Mouse (Mus musculus) gastrocnemius, adult 2 months (tissue): ENCODE data around the gene Dab1. TPM values are rescaled to one million over a fixed set of nuclear protein-coding genes. Genes with fewer than 3 reads are reported as not detected.

Experiments
- DNase-seq: peaks from one replicate; pipeline ENCODE4 v3.0.0; 2022
- H3K27ac ChIP-seq: fragments of 200-600 bp; 2 replicates; pipeline ENCODE4 v1.8.1; 2022; ENCODE audit warnings: mild to moderate bottlenecking
- H3K4me3 ChIP-seq: fragments of 200-600 bp; 2 replicates; pipeline ENCODE4 v1.8.1; 2022; ENCODE audit warnings: mild to moderate bottlenecking, moderate library complexity
- CTCF ChIP-seq: fragments of 200-600 bp; IDR thresholded peaks from 2 replicates; pipeline ENCODE4 v1.8.1; 2022; ENCODE audit warnings: antibody characterized with exemption, mild to moderate bottlenecking, moderate library complexity
- intact Hi-C: fragments of 180-260 bp; cut with DNase I; formaldehyde crosslinking; loops from one replicate; pipeline ENCODE4 v1.15.1; 2025
- total RNA-seq, 2 experiments: library from RNA; stranded (reverse); gene quantifications; 2 replicates each; pipeline ENCODE4 v1.2.3; 2021

Dab1 gene
- total RNA-seq, 2 experiments from 2014 or later: 0.05 to 0.25 TPM

GRCm38 (mm10) chr4:104547091-104547490 is 927.9 kb downstream of the Dab1 start:
- TF ChIP-seq CTCF: no peak
- DNase-seq: no peak
- intact Hi-C loops: no loop called here
- H3K4me3 ChIP-seq: no peak overlapping the region
- H3K27ac ChIP-seq: no peak overlapping the region

GRCm38 (mm10) chr4:104548287-104548686 is 929.1 kb downstream of the Dab1 start:
- no peak for DNase-seq
- Histone ChIP-seq H3K27ac (no peak overlapping the region), H3K4me3 (no peak overlapping the region)
- TF ChIP-seq CTCF: no peak
- intact Hi-C loops: no loop called here

- DNase-seq: no peak
- intact Hi-C loops: no loop called here
- H3K27ac ChIP-seq: no peak overlapping the region
- no peak overlapping the region for H3K4me3 ChIP-seq
- TF ChIP-seq CTCF: no peak
Measured at GRCm38 (mm10) chr4:104550581-104551205, 931.5 kb downstream of the Dab1 start.

GRCm38 (mm10) chr4:104551390-104552070 is 932.4 kb downstream of the Dab1 start:
- TF ChIP-seq CTCF: no peak
- Histone ChIP-seq H3K27ac (no peak overlapping the region), H3K4me3 (no peak overlapping the region)
- intact Hi-C loops: no loop called here
- no peak for DNase-seq

GRCm38 (mm10) chr4:104555408-104555807 is 936.2 kb downstream of the Dab1 start:
- Histone ChIP-seq H3K27ac (no peak overlapping the region), H3K4me3 (no peak overlapping the region)
- DNase-seq: no peak
- no peak for TF ChIP-seq CTCF
- intact Hi-C loops: no loop called here

GRCm38 (mm10) chr4:104563512-104563911 is 944.4 kb downstream of the Dab1 start:
- intact Hi-C loops: no loop called here
- DNase-seq: no peak
- H3K27ac ChIP-seq: no peak overlapping the region
- no peak for TF ChIP-seq CTCF
- H3K4me3 ChIP-seq: no peak overlapping the region

GRCm38 (mm10) chr4:104570523-104570922 is 951.4 kb downstream of the Dab1 start:
- Histone ChIP-seq H3K27ac (no peak overlapping the region), H3K4me3 (no peak overlapping the region)
- no peak for TF ChIP-seq CTCF
- intact Hi-C loops: no loop called here
- DNase-seq: no peak

GRCm38 (mm10) chr4:104572440-104572839 is 953.3 kb downstream of the Dab1 start:
- H3K4me3 ChIP-seq: no peak overlapping the region
- TF ChIP-seq CTCF: no peak
- H3K27ac ChIP-seq: no peak overlapping the region
- intact Hi-C loops: no loop called here
- no peak for DNase-seq

- no peak for TF ChIP-seq CTCF
- no peak overlapping the region for H3K27ac ChIP-seq
- no peak for DNase-seq
- H3K4me3 ChIP-seq: no peak overlapping the region
- intact Hi-C loops: no loop called here
Measured at GRCm38 (mm10) chr4:104573419-104573818, 954.3 kb downstream of the Dab1 start.

- Histone ChIP-seq H3K4me3 (no peak overlapping the region), H3K27ac (no peak overlapping the region)
- DNase-seq: no peak
- no peak for TF ChIP-seq CTCF
- intact Hi-C loops: no loop called here
Measured at GRCm38 (mm10) chr4:104578370-104578769, 959.2 kb downstream of the Dab1 start.

- Histone ChIP-seq H3K27ac (no peak overlapping the region), H3K4me3 (no peak overlapping the region)
- no peak for TF ChIP-seq CTCF
- intact Hi-C loops: no loop called here
- DNase-seq: no peak
Measured at GRCm38 (mm10) chr4:104579946-104580544, 960.9 kb downstream of the Dab1 start.

- H3K4me3 ChIP-seq: no peak overlapping the region
- intact Hi-C loops: no loop called here
- no peak overlapping the region for H3K27ac ChIP-seq
- no peak for DNase-seq
- no peak for TF ChIP-seq CTCF
Measured at GRCm38 (mm10) chr4:104582726-104583125, 963.6 kb downstream of the Dab1 start.

GRCm38 (mm10) chr4:104587826-104588225 is 968.7 kb downstream of the Dab1 start:
- intact Hi-C loops: no loop called here
- H3K4me3 ChIP-seq: no peak overlapping the region
- TF ChIP-seq CTCF: no peak
- no peak for DNase-seq
- no peak overlapping the region for H3K27ac ChIP-seq

- TF ChIP-seq CTCF: no peak
- DNase-seq: no peak
- Histone ChIP-seq H3K27ac (no peak overlapping the region), H3K4me3 (no peak overlapping the region)
- intact Hi-C loops: no loop called here
Measured at GRCm38 (mm10) chr4:104596936-104597335, 977.8 kb downstream of the Dab1 start.
